Mouse (Mus musculus) embryonic facial prominence, embryonic 12.5 days (tissue): Measurements from ENCODE around the gene Kif15. TPM values are rescaled to one million over a fixed set of nuclear protein-coding genes. Genes with fewer than 3 reads are reported as not detected.

Source experiments
- ATAC-seq: fragments of 200-750 bp; cut with Nextera tagmentation; 2 replicates; pipeline ENCODE4 v1.8.0; 2017; ENCODE audit not compliant: insufficient number of reproducible peaks, insufficient read depth, low FRiP score, low TSS enrichment
- H3K27ac ChIP-seq: fragments of 300-500 bp; sonication (generic); 2 replicates; pipeline ENCODE4 v1.5.1; 2016; ENCODE audit warnings: mild to moderate bottlenecking
- H3K27me3 ChIP-seq: fragments of 300-500 bp; sonication (generic); 2 replicates; pipeline ENCODE4 v1.6.1; 2016; ENCODE audit warnings: mild to moderate bottlenecking, moderate library complexity
- H3K36me3 ChIP-seq: fragments of 300-500 bp; sonication (generic); 2 replicates; pipeline ENCODE4 v1.6.1; 2016; ENCODE audit warnings: mild to moderate bottlenecking
- H3K4me1 ChIP-seq: fragments of 300-500 bp; sonication (generic); 2 replicates; pipeline ENCODE4 v1.6.1; 2016
- H3K4me2 ChIP-seq: fragments of 300-500 bp; sonication (generic); replicated peaks from 2 replicates; pipeline ENCODE4 v1.6.1; 2016; ENCODE audit warnings: mild to moderate bottlenecking, moderate library complexity
- H3K4me3 ChIP-seq: fragments of 300-500 bp; sonication (generic); 2 replicates; pipeline ENCODE4 v1.5.1; 2016; ENCODE audit warnings: mild to moderate bottlenecking
- H3K9ac ChIP-seq: fragments of 300-500 bp; sonication (generic); 2 replicates; pipeline ENCODE4 v1.6.1; 2016; ENCODE audit warnings: mild to moderate bottlenecking, moderate library complexity
- H3K9me3 ChIP-seq: fragments of 300-500 bp; sonication (generic); 2 replicates; pipeline ENCODE4 v1.6.1; 2016; ENCODE audit warnings: mild to moderate bottlenecking, moderate library complexity
- WGBS: fragments of 180-500 bp; shearing (Covaris S2); methylation state at CpG from one replicate; pipeline ENCODE4 v1.1.7; 2016; 5-methylcytosine and 5-hydroxymethylcytosine counted together
- polyA plus RNA-seq: library from polyadenylated mRNA; unstranded; fragments of >200 nt; fragmentation: Nextera tagmentation; extraction: Ambion mirVana; gene quantifications from 2 replicates; pipeline ENCODE4 v1.2.1, GENCODE M21; 2016

The Kif15 gene
- polyA plus RNA-seq, 1 experiment from 2014 or later, result 66.7 TPM

- H3K27ac ChIP-seq, result peak within 1 kb of the TSS; percentile 86
- peaks cover 9% of the 10 kb centered on the region; the same call in 1 of the 2 replicates for H3K36me3 ChIP-seq
- ATAC-seq, result peak; percentile 98
- under 1% methylated on average over 59 of the region's 69 CpGs for WGBS
- H3K27me3 ChIP-seq, result no peaks in the 10 kb centered on the region
- H3K4me1 ChIP-seq, result peaks cover 16% of the 10 kb centered on the region; the same call in 1 of the 2 replicates
- peak within 1 kb of the TSS; percentile 58 for H3K4me3 ChIP-seq
- peak within 1 kb of the TSS; percentile 65 for H3K4me2 ChIP-seq
- H3K9me3 ChIP-seq, result no peaks in the 10 kb centered on the region
- H3K9ac ChIP-seq, result peak within 1 kb of the TSS; percentile 59
Measured at GRCm38 (mm10) chr9:123020995-123021631, 70.3 kb downstream of the Kif15 start, which contains the start of gene Tmem42. TSS of gene Tmem42 (plus strand) at chr9:123021326.

DNA sequence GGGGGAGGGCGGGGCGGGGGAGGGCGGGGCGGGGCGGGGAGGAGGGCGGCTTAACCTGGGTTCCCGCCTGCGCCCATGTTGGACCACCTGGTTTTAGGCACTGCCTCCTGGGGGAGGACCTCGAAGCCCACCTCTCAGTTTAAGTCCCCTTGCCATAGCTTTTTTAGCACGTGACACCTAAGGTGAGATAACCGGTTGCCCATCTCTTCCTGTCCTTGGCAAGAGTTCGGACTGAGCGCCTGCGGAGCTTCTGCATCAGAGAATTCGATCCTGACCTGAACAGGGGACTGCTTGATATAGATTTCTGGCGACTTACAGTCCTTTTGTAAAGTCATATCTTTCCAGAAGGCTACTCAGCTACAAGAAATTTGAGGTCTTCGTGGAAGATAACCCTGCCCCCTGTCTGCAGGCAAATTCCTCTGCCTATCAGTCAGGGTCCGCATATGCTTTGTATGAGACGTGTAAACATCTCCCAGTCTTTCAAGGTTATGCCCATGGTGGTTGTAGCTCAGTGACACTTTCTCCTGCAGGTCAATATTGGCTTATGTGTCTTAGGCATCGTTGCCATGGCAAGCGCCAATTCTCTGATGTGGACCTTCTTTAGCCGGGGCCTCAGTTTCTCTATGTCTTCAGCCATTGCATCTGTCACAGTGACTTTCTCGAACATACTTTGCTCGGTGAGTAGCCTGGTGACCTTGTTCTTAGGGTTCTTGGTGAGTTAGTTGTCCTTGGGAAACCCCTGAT is 71.0 kb downstream of the Kif15 start:
- ATAC-seq, result peak; percentile 19; the same call in 1 of the 2 replicates
- no peaks in the 10 kb centered on the region for H3K27me3 ChIP-seq
- no peaks in the 10 kb centered on the region for H3K9me3 ChIP-seq
- peaks cover 16% of the 10 kb centered on the region; the same call in 1 of the 2 replicates for H3K4me1 ChIP-seq
- H3K9ac ChIP-seq, result 0 out of 2 replicates have a peak overlapping the region, but pooled peaks have one; percentile 59
- peaks cover 8% of the 10 kb centered on the region; the same call in 1 of the 2 replicates for H3K36me3 ChIP-seq
- peak overlapping the region; percentile 65 for H3K4me2 ChIP-seq
- WGBS, result 40% methylated on average over 19 of the region's 24 CpGs
- peak overlapping the region; percentile 86; the same call in 1 of the 2 replicates for H3K27ac ChIP-seq
- peak overlapping the region; percentile 58 for H3K4me3 ChIP-seq

DNA sequence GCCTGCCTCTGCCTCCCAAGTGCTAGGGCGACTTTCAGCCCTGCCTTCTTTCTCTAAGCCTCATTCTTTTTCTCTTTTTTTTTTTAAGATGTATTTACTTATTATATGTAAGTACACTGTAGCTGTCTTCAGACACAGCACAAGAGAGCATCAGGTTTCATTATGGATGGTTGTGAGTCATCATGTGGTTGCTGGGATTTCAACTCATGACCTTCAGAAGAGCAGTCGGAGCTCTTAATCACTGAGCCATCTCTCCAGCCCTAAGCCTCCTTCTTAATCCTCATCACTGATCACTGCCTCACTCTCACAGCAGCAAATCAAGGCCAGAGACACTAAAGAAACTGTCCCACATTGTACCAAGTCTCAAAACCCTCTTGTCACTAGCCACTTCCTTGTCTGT is 73.4 kb downstream of the Kif15 start:
- ATAC-seq, result no peak
- peaks cover 15% of the 10 kb centered on the region; the same call in 1 of the 2 replicates for H3K4me1 ChIP-seq
- 79% methylated on average over 2 of the region's 2 CpGs for WGBS
- H3K9ac ChIP-seq, result no peak overlapping the region
- H3K27ac ChIP-seq, result no peak overlapping the region
- no peaks in the 10 kb centered on the region for H3K9me3 ChIP-seq
- H3K4me3 ChIP-seq, result no peak overlapping the region
- H3K4me2 ChIP-seq, result no peak overlapping the region
- no peaks in the 10 kb centered on the region for H3K36me3 ChIP-seq
- H3K27me3 ChIP-seq, result no peaks in the 10 kb centered on the region

DNA sequence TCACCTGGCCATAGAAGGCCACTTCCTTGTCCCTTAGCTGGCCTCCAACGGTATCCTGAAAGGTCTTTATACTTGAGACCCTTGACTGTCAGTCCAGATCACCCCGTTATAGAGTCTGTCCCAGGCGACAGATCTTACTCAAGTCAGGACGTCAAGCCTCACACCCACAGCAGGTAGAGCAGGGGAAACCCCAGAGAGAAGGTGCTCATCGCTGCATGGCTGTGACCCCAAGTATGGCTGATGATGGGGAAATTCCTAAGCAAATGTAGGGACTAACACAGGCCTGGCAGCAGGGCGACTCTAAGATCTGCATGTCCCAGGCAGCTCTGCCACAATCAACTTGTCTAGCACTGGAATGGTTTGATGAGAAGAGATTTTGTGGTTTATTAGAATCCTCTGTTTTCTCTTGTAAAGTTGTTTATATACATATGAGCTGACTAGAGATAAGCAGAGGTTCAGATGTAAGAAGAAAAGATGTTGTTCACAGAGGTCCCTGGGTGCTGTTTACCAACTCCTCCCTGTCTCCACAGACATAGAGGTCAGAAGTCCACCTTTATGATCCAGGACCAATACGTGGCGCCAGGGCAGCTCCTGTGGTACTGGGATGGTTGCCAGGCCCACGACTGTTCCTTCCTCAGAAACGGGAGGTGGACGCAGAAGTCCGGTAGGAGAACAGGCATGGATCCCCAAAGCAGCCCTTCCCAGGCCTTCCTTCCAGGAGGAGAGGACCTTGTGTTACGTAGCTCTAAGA is 80.8 kb downstream of the Kif15 start:
- no peaks in the 10 kb centered on the region for H3K4me1 ChIP-seq
- H3K9me3 ChIP-seq, result no peaks in the 10 kb centered on the region
- no peak for ATAC-seq
- H3K36me3 ChIP-seq, result no peaks in the 10 kb centered on the region
- H3K27me3 ChIP-seq, result no peaks in the 10 kb centered on the region; the same call in 1 of the 2 replicates
- H3K4me2 ChIP-seq, result no peak overlapping the region
- no peak overlapping the region for H3K4me3 ChIP-seq
- 83% methylated on average over 13 of the region's 13 CpGs for WGBS
- no peak overlapping the region for H3K9ac ChIP-seq
- H3K27ac ChIP-seq, result no peak overlapping the region

DNA sequence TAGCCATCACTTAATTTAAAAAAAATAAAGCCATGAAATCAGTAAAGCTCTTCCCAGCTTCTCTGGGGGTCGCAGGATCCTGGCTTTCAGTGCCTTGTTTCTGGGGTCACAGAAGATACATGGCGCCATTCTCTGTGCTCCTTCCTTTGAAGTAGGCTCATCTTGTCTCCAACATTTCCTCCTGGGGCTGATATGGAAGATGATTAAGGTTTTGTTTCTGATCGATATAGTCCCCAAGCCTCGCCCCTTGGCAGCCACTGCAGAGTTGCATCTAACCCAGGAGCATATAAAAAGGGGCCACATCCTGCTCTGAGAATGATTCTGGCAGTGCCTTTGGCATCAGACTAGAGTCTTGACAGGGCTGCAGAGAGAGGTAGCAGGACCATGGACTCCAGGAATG is 83.6 kb downstream of the Kif15 start, which contains the start of gene Tgm4:
Tgm4 (plus strand) TSS at position 301 of the 400 bp plus-strand sequence.
- ATAC-seq, result no peak
- WGBS, result 89% methylated on average over 4 of the region's 4 CpGs
- H3K9me3 ChIP-seq, result no peaks in the 10 kb centered on the region
- no peak within 1 kb of the TSS for H3K27ac ChIP-seq
- no peaks in the 10 kb centered on the region; the same call in 1 of the 2 replicates for H3K27me3 ChIP-seq
- no peak within 1 kb of the TSS for H3K4me3 ChIP-seq
- H3K9ac ChIP-seq, result no peak within 1 kb of the TSS
- H3K36me3 ChIP-seq, result no peaks in the 10 kb centered on the region
- no peaks in the 10 kb centered on the region for H3K4me1 ChIP-seq
- no peak within 1 kb of the TSS for H3K4me2 ChIP-seq

- Histone ChIP-seq H3K4me3 (no peak overlapping the region), H3K9me3 (no peaks in the 10 kb centered on the region), H3K27ac (no peak overlapping the region), H3K27me3 (no peaks in the 10 kb centered on the region), H3K4me2 (no peak overlapping the region), H3K9ac (no peak overlapping the region), H3K4me1 (no peaks in the 10 kb centered on the region), H3K36me3 (no peaks in the 10 kb centered on the region)
- WGBS, result 80% methylated on average over 1 of the region's 1 CpGs
- ATAC-seq, result no peak
Measured at GRCm38 (mm10) chr9:123047665-123048064, 96.8 kb downstream of the Kif15 start.

GRCm38 (mm10) chr9:123058724-123059292 is 108.0 kb downstream of the Kif15 start:
- H3K4me1 ChIP-seq, result no peaks in the 10 kb centered on the region

DNA sequence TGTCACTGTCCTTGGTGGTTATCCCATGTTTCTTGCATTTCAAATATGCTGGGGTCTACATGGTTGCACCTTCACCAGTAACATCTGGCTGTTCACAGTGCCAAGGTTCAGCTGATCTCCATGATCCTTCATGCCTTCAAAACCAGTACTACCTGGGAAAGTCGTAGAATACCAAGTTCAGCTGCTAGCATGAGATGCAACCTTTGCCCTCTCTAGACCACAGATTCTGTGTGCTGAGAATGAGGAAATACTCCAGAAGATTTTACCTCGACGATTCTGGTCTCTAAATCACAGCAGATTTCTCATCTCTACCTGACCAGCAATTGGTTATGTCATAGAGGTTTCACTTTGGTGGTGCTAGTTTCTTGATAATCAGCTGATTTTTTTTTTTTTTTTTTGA is 109.3 kb downstream of the Kif15 start:
- ATAC-seq, result no peak

More at GRCm38 (mm10) chr9:123058724-123059292, 108.0 kb downstream of the Kif15 start:
- H3K27me3 ChIP-seq, result no peaks in the 10 kb centered on the region
- no peak for ATAC-seq
- H3K4me2 ChIP-seq, result no peak overlapping the region
- no peaks in the 10 kb centered on the region for H3K36me3 ChIP-seq
- H3K27ac ChIP-seq, result no peak overlapping the region
- H3K4me3 ChIP-seq, result no peak overlapping the region
- H3K9me3 ChIP-seq, result no peaks in the 10 kb centered on the region
- H3K9ac ChIP-seq, result no peak overlapping the region

More for the DNA sequence above, 109.3 kb downstream of the Kif15 start:
- WGBS, result 78% methylated on average over 3 of the region's 3 CpGs
- H3K27me3 ChIP-seq, result no peaks in the 10 kb centered on the region
- no peaks in the 10 kb centered on the region for H3K36me3 ChIP-seq
- no peak overlapping the region for H3K9ac ChIP-seq
- H3K27ac ChIP-seq, result no peak overlapping the region
- no peaks in the 10 kb centered on the region for H3K4me1 ChIP-seq
- H3K9me3 ChIP-seq, result no peaks in the 10 kb centered on the region
- no peak overlapping the region for H3K4me2 ChIP-seq
- H3K4me3 ChIP-seq, result no peak overlapping the region

Other genes starting within 250 kb of the Kif15 start
- not detected in 2 replicates for gene Topaz1, start 203.7 kb upstream of the Kif15 start, polyA plus RNA-seq
- 7.6 and 8.1 TPM in 2 replicates for gene Tcaim, start 145.5 kb upstream of the Kif15 start, polyA plus RNA-seq
- 0.55 and 0.67 TPM in 2 replicates for gene Gm35549, start 107.0 kb upstream of the Kif15 start, polyA plus RNA-seq
- gene Zfp445, start 85.0 kb upstream of the Kif15 start, polyA plus RNA-seq, result 100 and 109 TPM in 2 replicates
- gene Zkscan7, start 65.4 kb upstream of the Kif15 start, polyA plus RNA-seq, result 3.9 and 4.3 TPM in 2 replicates
- 29.0 and 30.8 TPM in 2 replicates for gene Zfp105, start 28.0 kb upstream of the Kif15 start, polyA plus RNA-seq
- gene 1110059G10Rik, start within 50 bp of the Kif15 start, polyA plus RNA-seq, result 29.7 and 31.7 TPM in 2 replicates
- 16.8 and 19.5 TPM in 2 replicates for gene Tmem42, start 70.3 kb downstream of the Kif15 start, polyA plus RNA-seq
- 0.28 and 0.65 TPM in 2 replicates for gene Tgm4, start 83.7 kb downstream of the Kif15 start, polyA plus RNA-seq
- gene Zdhhc3, start 162.2 kb downstream of the Kif15 start, polyA plus RNA-seq, result 81.3 and 82.1 TPM in 2 replicates
- gene Exosc7, start 162.2 kb downstream of the Kif15 start, polyA plus RNA-seq, result 93.3 and 93.7 TPM in 2 replicates
- 0.17 TPM in 1 of 2 replicates, not detected in the other for gene Clec3b, start 199.9 kb downstream of the Kif15 start, polyA plus RNA-seq